Mouse (Mus musculus) erythroblast, embryonic 14.5 days (primary cell): ENCODE results near the gene Fam20c. TPM values are rescaled to one million over a fixed set of nuclear protein-coding genes. Genes with fewer than 3 reads are reported as not detected.

ENCODE experiments used
- H3K27me3 ChIP-seq: 2 replicates; pipeline ENCODE4 v1.6.1; 2012; ENCODE audit warnings: inconsistent platforms; ENCODE audit not compliant: control insufficient read depth
- H3K36me3 ChIP-seq: 2 replicates; pipeline ENCODE4 v1.6.1; 2012; ENCODE audit warnings: mild to moderate bottlenecking, inconsistent platforms; ENCODE audit not compliant: control insufficient read depth
- H3K4me1 ChIP-seq: 2 replicates; pipeline ENCODE4 v1.6.1; 2012; ENCODE audit warnings: inconsistent platforms; ENCODE audit not compliant: control insufficient read depth
- H3K4me3 ChIP-seq: replicated peaks from 2 replicates; pipeline ENCODE3; 2012; ENCODE audit warnings: moderate library complexity, mild to moderate bottlenecking, inconsistent platforms
- H3K9me3 ChIP-seq: 2 replicates; pipeline ENCODE4 v1.6.1; 2012; ENCODE audit warnings: low read length, inconsistent platforms, mixed read lengths; ENCODE audit not compliant: control insufficient read depth
- GATA1 ChIP-seq: IDR thresholded peaks from 2 replicates; pipeline ENCODE4 v1.6.1; 2012; ENCODE audit warnings: low read length, inconsistent platforms, mixed read lengths
- TAL1 ChIP-seq: IDR thresholded peaks from 3 replicates; pipeline ENCODE4 v1.6.1; 2012; ENCODE audit warnings: low read length, inconsistent platforms, mixed read lengths
- polyA plus RNA-seq: library from polyadenylated mRNA; stranded (reverse); fragments of >175 nt; gene quantifications from 2 replicates; pipeline ENCODE4 v1.2.3, GENCODE M21; 2012

The Fam20c gene
- polyA plus RNA-seq, 1 experiment = 0.08 TPM

DNA sequence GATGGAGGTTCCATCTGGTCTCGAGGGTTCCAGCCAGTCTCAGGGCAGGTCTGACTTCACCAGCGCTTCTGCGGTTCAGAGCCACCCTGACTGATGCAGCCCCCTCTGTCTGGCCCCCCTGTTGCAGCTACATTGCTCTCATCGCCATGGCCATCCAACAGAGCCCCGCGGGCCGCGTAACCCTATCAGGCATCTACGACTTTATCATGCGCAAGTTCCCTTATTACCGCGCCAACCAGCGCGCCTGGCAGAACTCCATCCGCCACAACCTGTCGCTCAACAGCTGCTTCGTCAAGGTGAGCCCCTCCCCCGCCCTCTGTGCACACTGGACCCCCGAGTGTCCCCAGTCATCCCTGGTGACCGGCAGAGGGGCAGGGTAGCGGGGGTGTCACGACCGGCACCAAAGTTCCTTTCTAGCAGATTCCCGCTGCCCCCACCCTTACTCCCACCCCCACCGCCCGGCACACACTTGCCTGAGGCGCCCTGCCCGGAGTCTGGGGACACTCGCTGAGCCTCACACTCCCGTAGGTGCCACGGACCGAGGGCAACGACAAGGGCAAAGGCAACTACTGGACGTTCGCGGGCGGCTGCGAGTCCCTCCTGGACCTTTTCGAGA, 66.5 kb downstream of the Fam20c start:
- H3K36me3 ChIP-seq = no peaks in the 10 kb centered on the region
- H3K4me1 ChIP-seq = no peaks in the 10 kb centered on the region
- peaks cover 6% of the 10 kb centered on the region; the same call in 1 of the 2 replicates for H3K9me3 ChIP-seq
- no peak overlapping the region for H3K4me3 ChIP-seq
- H3K27me3 ChIP-seq = peaks cover 38% of the 10 kb centered on the region
- no peak for TF ChIP-seq TAL1
- TF ChIP-seq GATA1 = no peak

DNA sequence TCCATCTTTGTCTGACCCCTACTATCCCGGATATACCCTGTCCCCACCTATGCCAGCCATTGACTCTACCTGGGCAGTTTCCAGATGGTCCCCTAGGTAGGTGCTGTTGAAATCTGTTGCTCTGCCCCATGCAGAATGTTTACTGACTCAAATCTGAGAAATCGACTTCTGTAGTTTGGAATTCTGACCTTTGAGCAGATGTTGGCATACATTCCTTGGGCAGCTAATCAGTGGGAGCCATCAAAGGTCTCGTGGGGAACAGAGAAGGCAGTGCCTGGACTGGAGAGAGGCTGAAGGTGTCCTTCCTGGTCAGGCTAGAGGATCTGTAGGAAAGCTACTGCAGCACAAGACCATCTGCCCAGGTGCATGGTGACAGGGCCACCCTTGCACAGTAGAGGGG, 70.8 kb downstream of the Fam20c start:
- TF ChIP-seq GATA1 = no peak
- no peak for TF ChIP-seq TAL1
- Histone ChIP-seq H3K27me3 (peaks cover 28% of the 10 kb centered on the region), H3K4me1 (no peaks in the 10 kb centered on the region), H3K36me3 (no peaks in the 10 kb centered on the region), H3K4me3 (no peak overlapping the region), H3K9me3 (no peaks in the 10 kb centered on the region)

GRCm38 (mm10) chr5:138833406-138833805, 79.1 kb downstream of the Fam20c start:
- TF ChIP-seq GATA1 (no peak), TAL1 (no peak)
- Histone ChIP-seq H3K4me1 (no peaks in the 10 kb centered on the region), H3K27me3 (no peaks in the 10 kb centered on the region), H3K4me3 (no peak overlapping the region), H3K36me3 (no peaks in the 10 kb centered on the region), H3K9me3 (no peaks in the 10 kb centered on the region)

GRCm38 (mm10) chr5:138834910-138835309, 80.6 kb downstream of the Fam20c start:
- TF ChIP-seq TAL1 (no peak), GATA1 (no peak)
- Histone ChIP-seq H3K36me3 (no peaks in the 10 kb centered on the region), H3K9me3 (no peaks in the 10 kb centered on the region), H3K4me3 (no peak overlapping the region), H3K4me1 (no peaks in the 10 kb centered on the region), H3K27me3 (no peaks in the 10 kb centered on the region)

DNA sequence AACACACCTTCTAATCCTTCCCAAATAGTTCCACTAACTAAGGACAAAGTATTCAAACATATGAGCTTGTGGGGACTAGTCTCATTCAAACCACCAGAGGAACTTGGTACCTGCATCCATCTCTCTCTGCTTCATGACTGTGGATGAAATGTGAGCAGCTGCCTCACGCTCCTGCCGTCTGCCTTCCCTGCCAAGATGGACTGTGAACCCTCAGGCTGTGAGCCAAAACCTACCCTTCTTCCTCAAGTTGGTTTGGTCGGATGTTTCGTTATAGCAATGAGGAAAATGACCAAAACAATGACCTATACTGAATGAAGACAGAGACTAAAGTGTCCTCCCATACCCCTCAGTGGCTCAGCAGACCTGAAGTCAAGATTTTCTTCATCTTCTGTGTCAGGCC, 86.7 kb downstream of the Fam20c start:
- H3K4me3 ChIP-seq = no peak overlapping the region
- H3K9me3 ChIP-seq = peaks cover 3% of the 10 kb centered on the region; the same call in 1 of the 2 replicates
- TF ChIP-seq GATA1 (no peak), TAL1 (no peak)
- H3K36me3 ChIP-seq = no peaks in the 10 kb centered on the region
- no peaks in the 10 kb centered on the region for H3K27me3 ChIP-seq
- no peaks in the 10 kb centered on the region for H3K4me1 ChIP-seq

DNA sequence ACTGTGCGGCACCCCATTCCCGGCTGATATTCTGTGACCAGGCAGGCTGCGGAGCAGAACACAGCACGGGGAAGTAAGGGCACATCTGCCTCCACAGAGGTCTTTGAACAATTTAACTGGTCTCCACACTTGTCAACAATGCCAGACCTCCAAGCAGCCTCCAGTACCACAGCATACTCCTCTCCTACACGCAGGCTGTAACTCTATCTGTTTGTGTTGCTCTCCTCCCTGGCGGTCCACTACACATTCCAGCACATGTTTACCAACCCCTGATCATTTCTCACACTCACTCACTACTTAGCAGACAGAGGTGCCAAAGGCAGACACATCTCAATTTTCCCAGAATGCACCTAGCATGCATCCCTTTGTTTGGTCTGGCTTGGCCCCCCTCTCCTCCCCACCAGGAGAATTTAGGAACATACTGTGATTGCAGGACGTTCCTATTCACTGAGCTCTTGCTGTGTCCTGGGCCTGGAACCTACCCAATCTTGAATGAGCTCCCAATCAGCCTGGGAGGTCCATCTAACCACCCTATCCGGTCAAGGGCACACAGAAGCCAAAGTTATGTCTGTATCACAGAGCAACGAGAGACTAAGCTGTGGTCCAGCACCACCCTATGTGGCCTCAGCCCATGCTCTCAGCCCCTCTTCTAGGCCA, 89.0 kb downstream of the Fam20c start:
- H3K4me3 ChIP-seq = no peak overlapping the region
- no peaks in the 10 kb centered on the region for H3K36me3 ChIP-seq
- peaks cover 3% of the 10 kb centered on the region; the same call in 1 of the 2 replicates for H3K9me3 ChIP-seq
- H3K27me3 ChIP-seq = no peaks in the 10 kb centered on the region
- no peaks in the 10 kb centered on the region for H3K4me1 ChIP-seq
- no peak for TF ChIP-seq TAL1
- no peak for TF ChIP-seq GATA1

- Histone ChIP-seq H3K4me1 (no peaks in the 10 kb centered on the region), H3K4me3 (no peak overlapping the region), H3K9me3 (no peaks in the 10 kb centered on the region), H3K27me3 (no peaks in the 10 kb centered on the region), H3K36me3 (no peaks in the 10 kb centered on the region)
- TF ChIP-seq GATA1 (no peak), TAL1 (no peak)
Observed at GRCm38 (mm10) chr5:138846506-138846905, 92.2 kb downstream of the Fam20c start.

DNA sequence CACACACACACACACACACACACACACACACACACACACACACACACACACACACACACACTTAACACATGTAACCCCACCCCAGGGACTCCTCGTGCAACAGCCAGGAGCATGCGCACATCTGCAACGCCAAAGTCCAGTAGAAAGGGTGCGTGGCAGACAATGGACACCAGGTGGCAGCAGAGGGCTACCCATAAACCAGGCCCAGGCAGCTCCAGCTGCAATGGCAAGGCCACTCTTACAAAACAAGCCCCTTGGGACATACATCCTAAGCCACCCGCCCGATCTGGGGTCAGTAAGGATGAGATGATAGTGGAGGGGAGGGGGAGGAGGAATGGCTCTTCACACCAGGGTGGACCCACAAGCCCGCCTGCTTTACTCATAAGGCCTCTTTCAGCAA, 93.8 kb downstream of the Fam20c start:
- Histone ChIP-seq H3K4me3 (no peak overlapping the region), H3K4me1 (no peaks in the 10 kb centered on the region), H3K9me3 (no peaks in the 10 kb centered on the region; the same call in 1 of the 2 replicates), H3K27me3 (no peaks in the 10 kb centered on the region), H3K36me3 (no peaks in the 10 kb centered on the region)
- no peak for TF ChIP-seq TAL1
- TF ChIP-seq GATA1 = no peak

- Histone ChIP-seq H3K36me3 (no peaks in the 10 kb centered on the region), H3K4me1 (no peaks in the 10 kb centered on the region), H3K4me3 (no peak overlapping the region), H3K9me3 (no peaks in the 10 kb centered on the region; the same call in 1 of the 2 replicates), H3K27me3 (no peaks in the 10 kb centered on the region)
- no peak for TF ChIP-seq GATA1
- TF ChIP-seq TAL1 = no peak
Observed at GRCm38 (mm10) chr5:138849682-138850461, 95.6 kb downstream of the Fam20c start.
